26 mouse cellular contexts compared by ENCODE assay signal in genomic region chr14:60846174-60846573, GRCm38 (mm10).
"Had no signal": no experiment of that assay in that cellular context is flagged by ENCODE, and none has a peak within 500 bp of the region (broad histone marks: within the 10 kb centered on the region; RNA-seq: fewer than 3 reads in every experiment).

No protein-coding gene starts in this region.

- ATAC-seq: hindbrain, postnatal 0 days; intestine, embryonic 16.5 days; liver, embryonic 12.5 days had no signal

- DNase-seq: gastrocnemius, postnatal 14 days; gastrocnemius, postnatal 36 days; heart, adult 18-20 months; heart, postnatal 14 days; heart, postnatal 36 days; kidney, adult 11 months; kidney, adult 2 months; kidney, adult 9 months; kidney, postnatal 14 days; kidney, postnatal 36 days; layer of hippocampus, adult 9-11 months; layer of hippocampus, postnatal 36 days; left cerebral cortex, postnatal 4 days had no signal

- H3K9me3 ChIP-seq: heart, embryonic 13.5 days; heart, embryonic 15.5 days; hindbrain, embryonic 13.5 days; hindbrain, embryonic 15.5 days; kidney, embryonic 15.5 days; limb, embryonic 13.5 days; limb, embryonic 15.5 days; liver, embryonic 12.5 days had no signal

- H3K4me2 ChIP-seq: heart, embryonic 11.5 days; heart, embryonic 13.5 days; heart, embryonic 15.5 days; hindbrain, embryonic 13.5 days; hindbrain, embryonic 15.5 days; kidney, embryonic 15.5 days; limb, embryonic 13.5 days; limb, embryonic 15.5 days; liver, embryonic 12.5 days had no signal

- H3K4me3 ChIP-seq: heart, embryonic 13.5 days; heart, embryonic 15.5 days; hindbrain, embryonic 13.5 days; hindbrain, embryonic 15.5 days; kidney, embryonic 15.5 days; limb, embryonic 13.5 days; limb, embryonic 15.5 days; liver, embryonic 12.5 days had no signal

- H3K4me1 ChIP-seq: heart, embryonic 15.5 days; hindbrain, embryonic 13.5 days; hindbrain, embryonic 15.5 days; kidney, embryonic 15.5 days; limb, embryonic 13.5 days; liver, embryonic 12.5 days had no signal

- H3K27me3 ChIP-seq: heart, embryonic 15.5 days; hindbrain, embryonic 13.5 days; hindbrain, embryonic 15.5 days; kidney, embryonic 15.5 days; limb, embryonic 13.5 days; limb, embryonic 15.5 days; liver, embryonic 12.5 days had no signal

- H3K9ac ChIP-seq: heart, embryonic 13.5 days; heart, embryonic 15.5 days; hindbrain, embryonic 13.5 days; hindbrain, embryonic 15.5 days; kidney, embryonic 15.5 days; limb, embryonic 13.5 days; limb, embryonic 15.5 days; liver, embryonic 12.5 days; liver, embryonic 14.5 days had no signal

- H3K27ac ChIP-seq: heart, embryonic 13.5 days; heart, embryonic 15.5 days; hindbrain, embryonic 13.5 days; hindbrain, embryonic 15.5 days; hindbrain, postnatal 0 days; kidney, embryonic 15.5 days; kidney, postnatal 0 days; limb, embryonic 13.5 days; limb, embryonic 15.5 days; liver, embryonic 12.5 days; liver, embryonic 14.5 days had no signal
